Mouse (Mus musculus): ENCODE measurements around the gene Lbr.

Lbr gene

GRCm38 (mm10) chr1:181769392-181769791 is 73.5 kb downstream of the Lbr start:
- no peak for DNase-seq

Measured in spleen, adult 18-20 months (tissue).